Mouse (Mus musculus) kidney, postnatal 0 days (tissue): ENCODE data around the gene Foxk1. TPM values are rescaled to one million over a fixed set of nuclear protein-coding genes. Genes with fewer than 3 reads are reported as not detected.
A peak's percentile ranks its signal among the peaks of the same experiment; 100 is the strongest.

Experiments
- ATAC-seq: fragments of 200-750 bp; cut with Nextera tagmentation; replicated peaks from 2 replicates; pipeline ENCODE4 v1.8.0; 2017; ENCODE audit warnings: low read depth, moderate number of reproducible peaks, moderate TSS enrichment, moderate library complexity; ENCODE audit not compliant: low FRiP score
- DNase-seq: peaks from one replicate; pipeline ENCODE4 v3.0.0-alpha.2; 2016; ENCODE audit warnings: low spot score
- H3K27ac ChIP-seq: fragments of 300-500 bp; sonication (generic); 2 replicates; pipeline ENCODE4 v1.5.1; 2014; ENCODE audit warnings: mild to moderate bottlenecking
- H3K27me3 ChIP-seq: fragments of 300-500 bp; sonication (generic); 2 replicates; pipeline ENCODE4 v1.6.1; 2014; ENCODE audit warnings: low read length, mixed read lengths; ENCODE audit not compliant: insufficient read depth
- H3K36me3 ChIP-seq: fragments of 300-500 bp; sonication (generic); 2 replicates; pipeline ENCODE4 v1.6.1; 2014; ENCODE audit warnings: low read length, mixed read lengths; ENCODE audit not compliant: insufficient read depth
- H3K4me1 ChIP-seq: fragments of 300-500 bp; sonication (generic); replicated peaks from 2 replicates; pipeline ENCODE4 v1.6.1; 2014; ENCODE audit warnings: antibody characterized with exemption, low read length, mixed read lengths; ENCODE audit not compliant: insufficient read depth
- H3K4me2 ChIP-seq: fragments of 300-500 bp; sonication (generic); 2 replicates; pipeline ENCODE4 v1.6.1; 2014; ENCODE audit warnings: mild to moderate bottlenecking, low read length, moderate library complexity, mixed read lengths
- H3K4me3 ChIP-seq: fragments of 300-500 bp; sonication (generic); replicated peaks from 2 replicates; pipeline ENCODE4 v1.5.1; 2014; ENCODE audit warnings: low read depth, low read length
- H3K9ac ChIP-seq: fragments of 300-500 bp; sonication (generic); 2 replicates; pipeline ENCODE4 v1.6.1; 2014; ENCODE audit warnings: low read depth, low read length
- H3K9me3 ChIP-seq: fragments of 300-500 bp; sonication (generic); replicated peaks from 2 replicates; pipeline ENCODE4 v1.6.1; 2016; ENCODE audit warnings: low read length, inconsistent platforms, mixed read lengths
- CTCF ChIP-seq: IDR thresholded peaks from 2 replicates; pipeline ENCODE4 v1.5.1; 2016; ENCODE audit warnings: antibody characterized with exemption, low read depth, mild to moderate bottlenecking, moderate library complexity
- WGBS: fragments of 180-500 bp; shearing (Covaris S2); extraction: QIAGEN DNeasy Blood & Tissue Kit; methylation state at CpG from one replicate; pipeline ENCODE4 v1.1.7; 2014; 5-methylcytosine and 5-hydroxymethylcytosine counted together
- polyA plus RNA-seq: library from polyadenylated mRNA; unstranded; fragments of >200 nt; fragmentation: Nextera tagmentation; extraction: Ambion mirVana; gene quantifications from 2 replicates; pipeline ENCODE4 v1.2.1, GENCODE M21; 2015

Gene Foxk1
- polyA plus RNA-seq, 1 experiment from 2014 or later: 5.6 TPM

DNA sequence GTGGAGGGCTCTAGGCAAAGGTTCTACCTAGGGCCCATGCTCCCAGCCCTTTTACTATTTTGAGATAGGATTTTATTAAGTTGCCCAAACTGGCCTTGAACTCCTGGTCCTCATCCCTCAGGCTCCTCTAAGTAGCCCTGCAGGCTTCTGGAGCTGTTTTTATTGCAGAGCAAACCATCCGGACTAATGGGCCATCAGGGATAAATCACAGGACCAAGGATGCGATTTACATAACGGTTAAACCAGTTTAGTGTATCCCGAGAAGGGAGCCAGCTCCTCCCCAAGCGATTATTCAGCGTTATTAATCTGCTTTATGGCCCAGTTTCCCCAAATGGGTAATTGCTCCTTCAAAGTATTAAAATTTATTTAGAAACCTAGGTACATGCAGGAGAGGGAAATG, 14.1 kb downstream of the Foxk1 start:
- H3K9me3 ChIP-seq: no peaks in the 10 kb centered on the region
- H3K4me2 ChIP-seq: no peak overlapping the region
- peaks cover 33% of the 10 kb centered on the region for H3K4me1 ChIP-seq
- no peak for TF ChIP-seq CTCF
- H3K4me3 ChIP-seq: no peak overlapping the region
- H3K9ac ChIP-seq: no peak overlapping the region
- WGBS: 23% methylated on average over 6 of the region's 6 CpGs
- H3K27ac ChIP-seq: peak overlapping the region; percentile 65; the same call in 1 of the 2 replicates
- DNase-seq: no peak
- 0 out of 2 replicates have a peak, but pooled peaks cover 3% of the 10 kb centered on the region for H3K36me3 ChIP-seq
- no peaks in the 10 kb centered on the region for H3K27me3 ChIP-seq
- no peak for ATAC-seq

DNA sequence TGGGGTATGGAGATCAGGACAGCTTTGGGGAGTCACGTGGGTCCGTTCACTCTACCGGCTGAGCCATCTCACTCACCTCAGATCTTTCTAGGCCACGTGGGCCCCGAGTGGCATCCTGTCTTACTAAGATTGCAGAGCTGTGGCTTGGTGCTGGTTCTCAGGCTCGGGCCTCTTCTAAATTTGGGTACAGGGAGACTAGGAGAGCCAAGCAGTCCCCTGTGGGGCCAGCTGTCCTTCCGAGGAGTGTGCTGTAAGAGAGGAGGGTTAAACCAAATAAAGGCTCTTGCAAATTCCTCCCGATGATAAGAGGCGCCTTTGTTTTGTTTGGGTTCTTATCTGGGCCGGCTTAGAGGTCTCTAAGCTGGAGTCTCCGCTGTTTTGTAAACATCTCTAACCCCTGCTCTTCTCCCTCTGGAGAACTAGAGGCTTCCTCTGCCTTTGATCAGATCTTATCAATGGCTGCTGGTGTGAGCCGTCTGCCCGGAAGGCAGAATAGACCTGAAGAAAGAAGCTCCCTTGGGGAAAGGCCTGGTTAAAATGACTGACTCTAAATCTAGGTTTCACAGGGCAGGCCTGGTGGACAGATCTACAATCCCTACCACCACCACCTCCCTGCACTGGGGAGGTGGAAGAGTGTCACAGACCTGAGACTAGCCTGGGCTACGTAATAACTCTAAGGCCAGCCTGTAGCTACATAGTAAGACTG, 14.9 kb downstream of the Foxk1 start:
- 0 out of 2 replicates have a peak, but pooled peaks cover 3% of the 10 kb centered on the region for H3K36me3 ChIP-seq
- 36% methylated on average over 14 of the region's 14 CpGs for WGBS
- no peak for TF ChIP-seq CTCF
- no peak overlapping the region for H3K4me3 ChIP-seq
- peaks cover 33% of the 10 kb centered on the region for H3K4me1 ChIP-seq
- H3K9ac ChIP-seq: 0 out of 2 replicates have a peak overlapping the region, but pooled peaks have one; percentile 9
- no peak overlapping the region for H3K4me2 ChIP-seq
- DNase-seq: peak; percentile 57
- H3K9me3 ChIP-seq: no peaks in the 10 kb centered on the region
- peak overlapping the region; percentile 65 for H3K27ac ChIP-seq
- ATAC-seq: no peak
- no peaks in the 10 kb centered on the region for H3K27me3 ChIP-seq

DNA sequence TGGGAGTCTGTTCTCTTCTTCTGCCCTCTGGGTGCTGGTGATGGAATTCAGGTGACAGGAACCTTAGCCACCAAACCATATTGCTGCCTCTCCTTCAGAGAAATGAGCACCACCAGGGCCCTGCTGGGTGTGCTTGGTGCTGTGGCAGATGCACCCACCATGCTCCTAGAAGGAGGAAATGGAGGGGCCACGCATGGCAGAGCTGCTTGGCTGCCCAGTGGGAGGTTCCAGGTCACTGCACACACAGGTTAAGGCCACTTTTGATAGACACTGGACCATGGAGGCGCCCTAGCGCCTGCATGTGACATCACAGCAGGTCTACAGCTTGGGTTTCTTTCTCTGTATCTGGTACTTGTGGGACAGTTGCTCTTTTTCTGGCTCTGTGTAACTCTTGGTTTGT, 15.8 kb downstream of the Foxk1 start:
- H3K4me2 ChIP-seq: no peak overlapping the region
- H3K9ac ChIP-seq: no peak overlapping the region
- no peak overlapping the region for H3K4me3 ChIP-seq
- WGBS: 63% methylated on average over 3 of the region's 3 CpGs
- H3K36me3 ChIP-seq: 0 out of 2 replicates have a peak, but pooled peaks cover 3% of the 10 kb centered on the region
- peaks cover 33% of the 10 kb centered on the region for H3K4me1 ChIP-seq
- no peaks in the 10 kb centered on the region for H3K9me3 ChIP-seq
- H3K27me3 ChIP-seq: no peaks in the 10 kb centered on the region
- ATAC-seq: peak; percentile 45; the same call in 1 of the 2 replicates
- TF ChIP-seq CTCF: no peak
- H3K27ac ChIP-seq: no peak overlapping the region; the same call in 1 of the 2 replicates
- no peak for DNase-seq

DNA sequence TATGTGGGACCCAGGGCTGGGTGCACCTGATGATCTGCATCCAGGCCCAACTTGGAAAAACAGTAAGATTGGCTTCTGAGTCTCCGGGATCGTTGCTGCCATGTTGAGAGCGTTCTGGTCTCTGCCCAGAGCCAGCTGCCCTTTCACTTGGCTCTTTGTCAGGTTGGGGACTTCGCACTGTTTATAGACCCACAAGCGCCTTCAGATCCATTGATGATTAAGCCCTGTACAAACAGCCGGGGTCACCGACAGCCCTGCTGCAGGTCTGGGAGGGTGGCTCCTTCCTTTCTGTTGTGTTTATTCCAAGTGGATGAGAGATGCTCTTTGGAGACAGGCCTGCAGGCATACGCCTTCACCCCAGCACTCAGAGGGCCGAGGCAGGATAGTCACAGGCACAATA, 16.6 kb downstream of the Foxk1 start:
- Histone ChIP-seq H3K9ac (no peak overlapping the region), H3K27me3 (no peaks in the 10 kb centered on the region), H3K36me3 (0 out of 2 replicates have a peak, but pooled peaks cover 3% of the 10 kb centered on the region), H3K9me3 (no peaks in the 10 kb centered on the region), H3K4me1 (peaks cover 28% of the 10 kb centered on the region), H3K4me3 (no peak overlapping the region), H3K27ac (no peak overlapping the region), H3K4me2 (no peak overlapping the region)
- no peak for TF ChIP-seq CTCF
- ATAC-seq (no peak), DNase-seq (no peak)
- 54% methylated on average over 9 of the region's 9 CpGs for WGBS

DNA sequence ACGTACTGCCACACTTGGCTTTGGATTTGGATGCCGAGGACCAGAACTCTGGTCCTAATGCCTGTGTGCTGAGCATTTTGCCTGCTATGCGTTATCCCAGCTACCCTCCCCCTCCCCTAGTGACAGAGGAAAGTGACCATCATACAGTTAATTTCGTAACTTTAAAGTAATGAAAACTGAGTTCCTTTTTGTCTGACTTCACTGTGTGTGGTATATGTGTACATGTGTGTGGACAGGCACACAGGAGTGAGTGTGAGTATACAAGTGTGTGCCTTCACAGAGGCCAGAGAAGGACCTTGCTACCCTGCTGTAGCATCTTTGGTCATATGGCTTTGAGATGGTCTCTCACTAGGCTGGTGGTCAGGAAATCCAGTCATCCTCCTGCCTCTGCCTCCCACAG, 17.1 kb downstream of the Foxk1 start:
- H3K36me3 ChIP-seq: 0 out of 2 replicates have a peak, but pooled peaks cover 3% of the 10 kb centered on the region
- 92% methylated on average over 4 of the region's 4 CpGs for WGBS
- peaks cover 27% of the 10 kb centered on the region for H3K4me1 ChIP-seq
- no peak for ATAC-seq
- no peak overlapping the region for H3K4me2 ChIP-seq
- H3K27ac ChIP-seq: no peak overlapping the region
- no peak overlapping the region for H3K9ac ChIP-seq
- no peaks in the 10 kb centered on the region for H3K27me3 ChIP-seq
- H3K9me3 ChIP-seq: no peaks in the 10 kb centered on the region
- no peak for DNase-seq
- TF ChIP-seq CTCF: no peak
- H3K4me3 ChIP-seq: no peak overlapping the region

DNA sequence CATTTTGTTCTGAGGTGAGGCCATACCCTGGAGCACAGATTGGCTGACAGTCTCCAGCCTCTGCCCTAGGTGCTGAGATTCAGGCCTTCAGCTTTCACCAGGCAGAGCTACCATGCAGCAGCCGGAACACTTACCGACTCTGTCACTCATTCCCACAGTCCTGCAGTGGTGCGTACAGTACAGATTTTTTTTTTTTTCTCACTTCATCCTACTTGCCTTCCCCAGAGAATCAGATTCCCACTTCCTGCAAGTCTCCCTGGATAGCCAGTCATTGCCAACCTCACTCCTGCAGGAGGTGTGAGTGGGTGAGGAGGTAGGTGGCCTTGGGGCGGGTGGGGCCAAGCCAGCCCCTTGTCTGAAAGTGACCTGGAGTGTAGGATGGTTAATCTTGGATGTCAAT, 19.0 kb downstream of the Foxk1 start:
- Histone ChIP-seq H3K36me3 (0 out of 2 replicates have a peak, but pooled peaks cover 3% of the 10 kb centered on the region), H3K27ac (no peak overlapping the region), H3K4me3 (no peak overlapping the region), H3K27me3 (no peaks in the 10 kb centered on the region), H3K9me3 (no peaks in the 10 kb centered on the region), H3K9ac (no peak overlapping the region), H3K4me1 (peaks cover 29% of the 10 kb centered on the region), H3K4me2 (no peak overlapping the region)
- DNase-seq (no peak), ATAC-seq (no peak)
- WGBS: 81% methylated on average over 4 of the region's 4 CpGs
- no peak for TF ChIP-seq CTCF
